Mouse (Mus musculus) neural tube, embryonic 12.5 days (tissue): ENCODE measurements around the gene Lpp. TPM values are rescaled to one million over a fixed set of nuclear protein-coding genes. Genes with fewer than 3 reads are reported as not detected.

Experiments used
- ATAC-seq: fragments of 200-750 bp; cut with Nextera tagmentation; 2 replicates; pipeline ENCODE4 v1.8.0; 2017; ENCODE audit warnings: low read depth, mild to moderate bottlenecking, moderate TSS enrichment, moderate library complexity; ENCODE audit not compliant: low FRiP score
- H3K27ac ChIP-seq: fragments of 300-500 bp; sonication (generic); 2 replicates; pipeline ENCODE4 v1.5.1; 2016
- H3K27me3 ChIP-seq: fragments of 300-500 bp; sonication (generic); replicated peaks from 2 replicates; pipeline ENCODE4 v1.6.1; 2016; ENCODE audit warnings: mild to moderate bottlenecking
- H3K36me3 ChIP-seq: fragments of 300-500 bp; sonication (generic); 2 replicates; pipeline ENCODE4 v1.6.1; 2016; ENCODE audit warnings: mild to moderate bottlenecking
- H3K4me1 ChIP-seq: fragments of 300-500 bp; sonication (generic); 2 replicates; pipeline ENCODE4 v1.6.1; 2016
- H3K4me2 ChIP-seq: fragments of 300-500 bp; sonication (generic); replicated peaks from 2 replicates; pipeline ENCODE4 v1.6.1; 2016; ENCODE audit warnings: mild to moderate bottlenecking
- H3K4me3 ChIP-seq: fragments of 300-500 bp; sonication (generic); 2 replicates; pipeline ENCODE4 v1.5.1; 2016
- H3K9ac ChIP-seq: fragments of 300-500 bp; sonication (generic); 2 replicates; pipeline ENCODE4 v1.6.1; 2016; ENCODE audit warnings: mild to moderate bottlenecking
- H3K9me3 ChIP-seq: fragments of 300-500 bp; sonication (generic); 2 replicates; pipeline ENCODE4 v1.6.1; 2016; ENCODE audit warnings: mild to moderate bottlenecking
- WGBS: fragments of 180-500 bp; shearing (Covaris S2); methylation state at CpG from one replicate; pipeline ENCODE4 v1.1.7; 2016; 5-methylcytosine and 5-hydroxymethylcytosine counted together
- microRNA counts: library from miRNA; unstranded; fragments of <30 nt; microRNA quantifications from one replicate; lab custom pipeline; 2017
- microRNA-seq: library from miRNA; unstranded; fragments of <30 nt; microRNA quantifications from one replicate; pipeline ENCODE4, GENCODE M21; 2017
- polyA plus RNA-seq: library from polyadenylated mRNA; unstranded; fragments of >200 nt; fragmentation: Nextera tagmentation; extraction: Ambion mirVana; gene quantifications from 2 replicates; pipeline ENCODE4 v1.2.1, GENCODE M21; 2016

The Lpp gene
- polyA plus RNA-seq, 1 experiment from 2014 or later: 18.8 TPM

DNA sequence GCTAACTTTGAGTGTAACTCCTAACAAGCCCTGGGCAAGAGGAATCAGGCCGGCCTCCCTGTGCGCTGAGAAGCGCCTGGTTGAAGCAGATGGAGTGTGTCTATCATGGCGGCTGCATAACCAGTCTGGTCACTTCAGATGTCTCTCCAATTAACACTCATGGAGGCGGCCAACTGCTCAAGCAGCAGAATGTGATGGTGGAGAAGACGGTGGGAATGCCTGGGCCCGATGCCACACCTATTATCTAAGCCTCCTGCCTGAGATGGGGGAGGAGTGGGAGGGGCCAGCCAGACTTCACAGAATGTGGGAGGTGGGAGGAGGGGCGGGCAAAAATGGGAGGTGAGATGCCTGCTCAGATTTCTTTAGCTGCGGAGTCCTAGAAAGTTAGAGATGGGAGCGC, 646.6 kb downstream of the Lpp start:
- no peak overlapping the region for H3K4me3 ChIP-seq
- no peak for ATAC-seq
- 60% methylated on average over 10 of the region's 10 CpGs for WGBS
- no peak overlapping the region for H3K4me2 ChIP-seq
- no peaks in the 10 kb centered on the region for H3K36me3 ChIP-seq
- no peak overlapping the region for H3K9ac ChIP-seq
- H3K4me1 ChIP-seq: no peaks in the 10 kb centered on the region
- no peak overlapping the region for H3K27ac ChIP-seq
- H3K9me3 ChIP-seq: no peaks in the 10 kb centered on the region
- H3K27me3 ChIP-seq: no peaks in the 10 kb centered on the region

DNA sequence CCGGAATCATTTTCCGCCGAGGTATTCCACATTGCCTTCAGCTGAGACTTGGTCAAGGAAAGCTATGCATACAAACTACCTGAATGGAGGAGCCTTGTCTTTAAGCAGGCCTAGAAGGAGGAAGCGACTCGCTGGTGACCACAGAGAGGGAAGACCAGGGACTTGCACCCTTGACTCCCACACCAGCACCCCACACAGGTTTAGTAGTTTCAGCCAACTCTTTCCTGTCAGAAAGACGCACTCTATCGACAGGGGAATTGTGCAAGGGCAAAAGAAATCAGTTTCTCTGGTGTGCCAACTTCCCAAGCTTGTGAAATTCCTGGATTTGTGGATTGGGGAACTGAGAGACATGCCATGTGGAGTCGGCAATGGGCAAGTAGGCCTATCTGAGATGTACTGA, 647.9 kb downstream of the Lpp start:
- H3K27me3 ChIP-seq: no peaks in the 10 kb centered on the region
- no peak for ATAC-seq
- H3K9ac ChIP-seq: no peak overlapping the region
- no peaks in the 10 kb centered on the region for H3K9me3 ChIP-seq
- H3K4me1 ChIP-seq: no peaks in the 10 kb centered on the region
- H3K4me3 ChIP-seq: no peak overlapping the region
- H3K36me3 ChIP-seq: no peaks in the 10 kb centered on the region
- no peak overlapping the region for H3K4me2 ChIP-seq
- WGBS: 95% methylated on average over 8 of the region's 8 CpGs
- no peak overlapping the region for H3K27ac ChIP-seq

DNA sequence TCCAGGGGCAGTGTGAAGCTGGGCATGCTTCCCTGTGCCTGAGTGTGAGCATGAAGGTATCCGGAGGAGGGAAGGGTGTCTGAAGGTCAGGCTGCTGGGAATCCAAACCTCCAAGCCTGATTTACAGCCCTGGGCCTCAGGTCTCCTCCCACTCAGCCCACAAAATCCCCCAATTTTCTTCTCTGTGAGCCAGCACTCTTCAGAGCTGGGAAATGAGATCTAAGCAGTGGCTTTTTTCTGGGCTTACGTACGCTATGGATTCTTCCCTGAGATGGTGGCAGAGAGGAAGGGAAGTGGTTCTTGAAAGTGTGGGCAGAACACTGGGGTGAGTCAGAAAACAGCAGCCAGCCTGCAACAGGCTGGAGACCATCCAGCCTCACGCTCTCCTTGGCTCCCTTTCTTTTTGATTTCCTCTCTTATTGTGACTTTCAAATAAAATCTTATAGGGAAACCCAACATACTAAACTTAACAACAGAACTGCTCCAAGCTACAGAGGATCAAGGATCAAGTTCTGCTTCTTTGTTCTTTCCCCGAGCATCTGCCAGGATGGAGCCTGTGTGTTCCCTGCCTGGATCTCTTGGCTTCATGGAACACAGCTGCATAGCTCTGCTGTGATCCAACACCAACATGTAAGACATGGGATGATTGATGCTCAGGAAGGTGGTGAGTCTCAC, 648.7 kb downstream of the Lpp start:
- no peaks in the 10 kb centered on the region for H3K27me3 ChIP-seq
- H3K9ac ChIP-seq: no peak overlapping the region
- WGBS: 62% methylated on average over 5 of the region's 5 CpGs
- H3K4me3 ChIP-seq: no peak overlapping the region
- no peaks in the 10 kb centered on the region for H3K4me1 ChIP-seq
- H3K36me3 ChIP-seq: no peaks in the 10 kb centered on the region
- H3K27ac ChIP-seq: no peak overlapping the region
- no peak for ATAC-seq
- no peaks in the 10 kb centered on the region for H3K9me3 ChIP-seq
- no peak overlapping the region for H3K4me2 ChIP-seq

MicroRNA genes within 50 kb of the gene (microRNA counts, 519-probe panel; counts per million panel counts)
- microRNA mmu-miR-28 (lab: Ali Mortazavi, UCI): 4,603 counts per million, percentile 80 among the panel's probes with 10 or more counts

Small RNAs within 50 kb of the gene (microRNA-seq; reads per million reads assigned to microRNA genes)
- gene Mir28a: 858 reads per million, percentile 76 among the genes with 10 or more reads in this experiment
